Mouse (Mus musculus) gastrocnemius, postnatal 36 days (tissue): ENCODE measurements around the gene Gm5136. TPM values are rescaled to one million over a fixed set of nuclear protein-coding genes. Genes with fewer than 3 reads are reported as not detected.

ENCODE experiments used
- DNase-seq, 2 experiments: peaks; one replicate each; pipeline ENCODE4 v3.0.0; 2022
- intact Hi-C: fragments of 180-260 bp; cut with DNase I; formaldehyde crosslinking; loops from one replicate; pipeline ENCODE4 v1.15.1; 2025
- long read RNA-seq, 2 experiments: library from polyadenylated mRNA; stranded (forward); transcript quantifications; one replicate each; pipeline ENCODE4 v2.0.0; 2021
- total RNA-seq, 2 experiments: library from RNA; stranded (reverse); gene quantifications; 2 replicates each; pipeline ENCODE4 v1.2.3; 2021

Gene Gm5136
- not detected for total RNA-seq
- long read RNA-seq, experiment 1, result 0 reads
- long read RNA-seq, experiment 2, result 0 reads

- no peak for DNase-seq
- intact Hi-C loops, result no loop called here
Observed at GRCm38 (mm10) chr10:108699946-108700345, at the start of gene Gm5136. Gene Gm5136 (minus strand): TSS chr10:108700160.

- DNase-seq, result no peak
- intact Hi-C loops, result no loop called here
Observed at GRCm38 (mm10) chr10:108743759-108744158, 43.8 kb upstream of the Gm5136 start.

- no peak for DNase-seq
- intact Hi-C loops, result no loop called here
Observed at GRCm38 (mm10) chr10:108733982-108734381, 34.0 kb upstream of the Gm5136 start.

GRCm38 (mm10) chr10:108728961-108729360 lies 29.0 kb upstream of the Gm5136 start:
- no peak for DNase-seq
- intact Hi-C loops, result no loop called here

GRCm38 (mm10) chr10:108726391-108726790 lies 26.4 kb upstream of the Gm5136 start:
- intact Hi-C loops, result no loop called here
- no peak for DNase-seq

- DNase-seq, result no peak
- intact Hi-C loops, result no loop called here
Observed at GRCm38 (mm10) chr10:108724878-108725277, 24.9 kb upstream of the Gm5136 start.

GRCm38 (mm10) chr10:108710514-108710913 lies 10.6 kb upstream of the Gm5136 start:
- no peak for DNase-seq
- intact Hi-C loops, result no loop called here

GRCm38 (mm10) chr10:108705658-108706057 lies 5.7 kb upstream of the Gm5136 start:
- intact Hi-C loops, result no loop called here
- no peak for DNase-seq

GRCm38 (mm10) chr10:108701361-108702128 lies 1.6 kb upstream of the Gm5136 start:
- intact Hi-C loops, result no loop called here
- DNase-seq, result no peak

GRCm38 (mm10) chr10:108697062-108697461 lies 2.9 kb downstream of the Gm5136 start:
- intact Hi-C loops, result no loop called here
- no peak for DNase-seq

GRCm38 (mm10) chr10:108690954-108691353 lies 9.0 kb downstream of the Gm5136 start:
- intact Hi-C loops, result no loop called here
- no peak for DNase-seq

- no peak for DNase-seq
Observed at GRCm38 (mm10) chr10:108686696-108687095, 13.3 kb downstream of the Gm5136 start.

GRCm38 (mm10) chr10:108679675-108680390 lies 20.1 kb downstream of the Gm5136 start:
- intact Hi-C loops, result no loop called here
- no peak for DNase-seq

More at GRCm38 (mm10) chr10:108686696-108687095, 13.3 kb downstream of the Gm5136 start:
- intact Hi-C loops, result no loop called here

GRCm38 (mm10) chr10:108677053-108677452 lies 22.9 kb downstream of the Gm5136 start:
- intact Hi-C loops, result no loop called here

GRCm38 (mm10) chr10:108668944-108669343 lies 31.0 kb downstream of the Gm5136 start:
- intact Hi-C loops, result no loop called here

More at GRCm38 (mm10) chr10:108677053-108677452, 22.9 kb downstream of the Gm5136 start:
- DNase-seq, result no peak

GRCm38 (mm10) chr10:108660295-108660694 lies 39.7 kb downstream of the Gm5136 start:
- DNase-seq, result no peak
- intact Hi-C loops, result no loop called here

More at GRCm38 (mm10) chr10:108668944-108669343, 31.0 kb downstream of the Gm5136 start:
- no peak for DNase-seq

GRCm38 (mm10) chr10:108658300-108658699 lies 41.7 kb downstream of the Gm5136 start:
- DNase-seq, result no peak
- intact Hi-C loops, result no loop called here

GRCm38 (mm10) chr10:108657669-108658068 lies 42.3 kb downstream of the Gm5136 start:
- intact Hi-C loops, result no loop called here
- DNase-seq, result no peak

- no peak for DNase-seq
- intact Hi-C loops, result no loop called here
Observed at GRCm38 (mm10) chr10:108656898-108657297, 43.1 kb downstream of the Gm5136 start.

- intact Hi-C loops, result no loop called here
- DNase-seq, result no peak
Observed at GRCm38 (mm10) chr10:108655074-108655473, 44.9 kb downstream of the Gm5136 start.

GRCm38 (mm10) chr10:108652831-108653230 lies 47.1 kb downstream of the Gm5136 start:
- intact Hi-C loops, result no loop called here

GRCm38 (mm10) chr10:108652066-108652465 lies 47.9 kb downstream of the Gm5136 start:
- intact Hi-C loops, result no loop called here
- DNase-seq, result no peak

More at GRCm38 (mm10) chr10:108652831-108653230, 47.1 kb downstream of the Gm5136 start:
- no peak for DNase-seq
